Mouse (Mus musculus): ENCODE measurements around the gene Guca2a.

GRCm38 (mm10) chr4:119626081-119626645 is 11.3 kb upstream of the Guca2a start:
- TF ChIP-seq CTCF (IDR thresholded peaks at IDR 0.05; ENCODE audit: insufficient read depth, low read length) (no peak), POLR2A (IDR thresholded peaks at IDR 0.05; ENCODE audit: borderline replicate concordance, extremely low read depth, low read depth, low read length) (no peak)

All from lung, adult 2 months (tissue).